Comparison of ENCODE assay signal across 40 mouse cellular contexts in the genomic region with DNA sequence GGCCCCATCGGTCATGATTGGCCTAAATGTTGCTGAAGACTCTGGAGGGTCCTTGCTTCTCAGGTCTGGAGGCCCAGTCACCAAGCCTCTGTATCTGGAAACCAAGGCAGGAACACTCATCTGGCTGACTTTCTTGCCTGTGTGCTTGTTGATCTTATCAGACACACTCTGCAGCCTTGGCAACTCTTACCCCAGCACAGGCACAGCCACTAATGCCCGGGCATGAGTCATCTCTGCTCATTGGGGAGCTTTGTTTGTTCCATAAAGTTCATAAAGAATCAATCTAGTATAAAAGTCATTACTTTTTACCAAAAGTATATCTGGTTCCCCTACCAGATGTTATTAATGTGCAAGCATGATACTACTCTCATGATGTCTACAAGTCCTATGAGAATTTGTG. TPM values are rescaled to one million over a fixed set of nuclear protein-coding genes. Genes with fewer than 3 reads are reported as not detected.
DNase-seq lines count a peak whose midpoint lies in the region; ATAC-seq and TF ChIP-seq lines count a peak whose summit lies in the region.
"Had no signal": no experiment of that assay in that cellular context is flagged by ENCODE, and none has a peak within 500 bp of the region (broad histone marks: within the 10 kb centered on the region; RNA-seq: fewer than 3 reads in every experiment).

No protein-coding gene starts in this region.

- H3K4me1 ChIP-seq in lung, postnatal 0 days (ENCODE audit: insufficient read depth, low read depth, low read length): no peaks in the 10 kb centered on the region
- H3K4me1 ChIP-seq: embryonic facial prominence, embryonic 13.5 days; forebrain, embryonic 10.5 days; forebrain, embryonic 15.5 days; liver, embryonic 15.5 days; neural tube, embryonic 12.5 days had no signal

- no peak overlapping the region for H3K27ac ChIP-seq in lung, postnatal 0 days (ENCODE audit: low read length)
- H3K27ac ChIP-seq: embryonic facial prominence, embryonic 13.5 days; forebrain, embryonic 10.5 days; forebrain, embryonic 15.5 days; gastrocnemius, adult 2 months; hindbrain, embryonic 14.5 days; left cerebral cortex, adult 2 months; limb, embryonic 12.5 days; liver, embryonic 15.5 days; neural tube, embryonic 12.5 days; stomach, postnatal 0 days had no signal

- no peaks in the 10 kb centered on the region for H3K27me3 ChIP-seq in lung, postnatal 0 days (replicated peaks; ENCODE audit: insufficient read depth, low read length)
- H3K27me3 ChIP-seq: embryonic facial prominence, embryonic 13.5 days; forebrain, embryonic 15.5 days; heart, embryonic 12.5 days; limb, embryonic 12.5 days; liver, embryonic 15.5 days; neural tube, embryonic 12.5 days had no signal

- no peaks in the 10 kb centered on the region for H3K36me3 ChIP-seq in lung, postnatal 0 days (ENCODE audit: insufficient read depth, low read length)
- H3K36me3 ChIP-seq: limb, embryonic 12.5 days; liver, embryonic 15.5 days had no signal

- no peak overlapping the region for H3K4me2 ChIP-seq in lung, postnatal 0 days (replicated peaks; ENCODE audit: low read depth, low read length)
- H3K4me2 ChIP-seq: embryonic facial prominence, embryonic 13.5 days; forebrain, embryonic 15.5 days; heart, embryonic 12.5 days; hindbrain, embryonic 14.5 days; limb, embryonic 12.5 days; liver, embryonic 15.5 days; lung, embryonic 14.5 days; midbrain, embryonic 11.5 days; neural tube, embryonic 12.5 days had no signal

- TF ChIP-seq CTCF in lung, postnatal 0 days (IDR thresholded peaks at IDR 0.05): no peak

- DNase-seq in adrenal gland, adult (ENCODE audit: inconsistent age in 2 of 2, low spot score in 1 of 2): peak; percentile 54 to 80
- DNase-seq in adrenal gland, adult 18-20 months (ENCODE audit: low spot score in 2 of 2): no peak
- peak; percentile 49 for DNase-seq in urinary bladder, postnatal 14 days (ENCODE audit: low spot score)
- DNase-seq in urinary bladder, postnatal 4 days (ENCODE audit: low spot score in 2 of 2): no peak
- DNase-seq in adrenal gland, adult 8-10 months: peak; percentile 40
- DNase-seq in right cerebral cortex, adult 2 months (ENCODE audit: low spot score in 2 of 2): no peak
- no peak for DNase-seq in lung, postnatal 0 days (ENCODE audit: low spot score)
- DNase-seq in frontal cortex, postnatal 14 days (ENCODE audit: low spot score in 2 of 2): no peak
- DNase-seq: cerebellum, adult 18-20 months; cerebellum, postnatal 10 days; gastrocnemius, adult 2 months; gastrocnemius, postnatal 36 days; kidney, adult 9 months; kidney, postnatal 14 days; layer of hippocampus, adult 9-11 months; lung, embryonic 14.5 days; retina, postnatal 1 day; right cerebral cortex, postnatal 25 days; spleen, adult 18-20 months; thymus, adult 18-20 months; thymus, postnatal 25 days had no signal

- no peak overlapping the region for H3K4me3 ChIP-seq in lung, postnatal 0 days (ENCODE audit: low read depth, low read length)
- H3K4me3 ChIP-seq: embryonic facial prominence, embryonic 13.5 days; forebrain, embryonic 10.5 days; forebrain, embryonic 15.5 days; gastrocnemius, adult 2 months; heart, embryonic 12.5 days; left cerebral cortex, adult 2 months; limb, embryonic 12.5 days; liver, embryonic 15.5 days; myocyte; neural tube, embryonic 12.5 days had no signal

- no peak for ATAC-seq in lung, postnatal 0 days
- ATAC-seq: activated CD4-positive, CD25-positive, alpha-beta regulatory T cell, adult 4 months; CD4-positive, CD25-positive, alpha-beta regulatory T cell, adult 4 months; forebrain, embryonic 15.5 days; intestine, postnatal 0 days had no signal

- WGBS in lung, postnatal 0 days: 86% methylated on average over 2 of the region's 2 CpGs

- H3K9ac ChIP-seq in lung, postnatal 0 days (replicated peaks; ENCODE audit: low read depth): no peak overlapping the region
- H3K9ac ChIP-seq: embryonic facial prominence, embryonic 13.5 days; forebrain, embryonic 15.5 days; heart, embryonic 12.5 days; hindbrain, embryonic 14.5 days; limb, embryonic 12.5 days; liver, embryonic 15.5 days; lung, embryonic 14.5 days; neural tube, embryonic 12.5 days had no signal

- H3K9me3 ChIP-seq in lung, postnatal 0 days (ENCODE audit: low read length): no peaks in the 10 kb centered on the region
- H3K9me3 ChIP-seq: embryonic facial prominence, embryonic 13.5 days; forebrain, embryonic 10.5 days; forebrain, embryonic 15.5 days; heart, embryonic 12.5 days; limb, embryonic 12.5 days; liver, embryonic 15.5 days; neural tube, embryonic 12.5 days had no signal

- TF ChIP-seq EP300 in lung, postnatal 0 days (IDR thresholded peaks at IDR 0.05): no peak

RNA-seq across cellular contexts. Expression of a gene that starts 22.9 kb away (rescaled TPM):
- total RNA-seq in adrenal gland, adult 18-20 months (2021): 1 to 10 TPM; 5.8 to 7.4 TPM
- total RNA-seq in adrenal gland, adult 8-10 months (2022): 1 to 10 TPM; 7.2 to 10.0 (median 8.4) TPM
- polyA plus RNA-seq in lung, postnatal 0 days (2015; fragmentation: Nextera tagmentation; extraction: Ambion mirVana): 3.8 and 4.9 TPM in 2 replicates

RNA-seq across cellular contexts. Expression of a gene that starts 48.4 kb away (rescaled TPM):
- total RNA-seq in adrenal gland, adult 18-20 months (2021): not detected
- not detected for total RNA-seq in adrenal gland, adult 8-10 months (2022)
- polyA plus RNA-seq in lung, postnatal 0 days (2015; fragmentation: Nextera tagmentation; extraction: Ambion mirVana): 0.75 and 0.84 TPM in 2 replicates
- total RNA-seq: common myeloid progenitor, adult 5-6 weeks; gastrocnemius, adult 2 months; gastrocnemius, postnatal 36 days; heart, adult 18-20 months; hematopoietic stem cell, adult 5-6 weeks; liver, adult 2 months had no signal
- polyA plus RNA-seq: activated CD4-positive, CD25-positive, alpha-beta regulatory T cell, adult 4 months; CD4-positive, CD25-positive, alpha-beta regulatory T cell, adult 4 months; heart, embryonic 12.5 days; liver, adult 2 months; liver, embryonic 15.5 days; midbrain, embryonic 11.5 days; myocyte; neural tube, embryonic 12.5 days; stomach, postnatal 0 days had no signal

Comparison
In these comparisons a context has a peak if more than half of its experiments do, and no peak if none do; other contexts are left out.
1. DNase-seq: peak in adrenal gland, adult (2 of 2), urinary bladder, postnatal 14 days (single experiment) and adrenal gland, adult 8-10 months (single experiment); none in adrenal gland, adult 18-20 months (0 of 2), urinary bladder, postnatal 4 days (0 of 2), right cerebral cortex, adult 2 months (0 of 2), lung, postnatal 0 days (single experiment) and frontal cortex, postnatal 14 days (0 of 2).